Mouse (Mus musculus): ENCODE data around the gene Tubgcp5. TPM values are rescaled to one million over a fixed set of nuclear protein-coding genes. Genes with fewer than 3 reads are reported as not detected.

Tubgcp5 gene
- total and polyA plus RNA-seq, 3 experiments: 13.7 to 14.9 TPM; not detected in 1

DNA sequence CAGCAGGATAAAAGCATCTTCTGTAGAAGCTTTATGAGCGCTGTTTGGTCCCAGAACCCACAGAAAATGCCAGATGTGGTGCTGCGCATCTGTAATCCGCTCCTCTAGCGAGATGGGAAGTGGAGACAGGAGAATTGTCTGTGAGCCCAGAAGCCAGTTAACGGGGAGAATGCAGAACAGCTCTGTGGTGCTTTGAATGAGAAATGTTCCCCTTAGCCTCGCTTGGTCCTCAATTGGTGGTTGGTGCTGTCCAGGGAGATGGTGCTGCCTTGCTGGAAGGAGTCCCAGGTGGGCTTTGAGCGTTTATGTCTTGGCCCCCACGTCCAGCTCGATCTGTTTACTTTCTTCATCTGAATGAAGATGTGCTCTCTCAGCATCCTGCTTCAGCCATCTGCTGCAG lies 86.9 kb downstream of the Tubgcp5 start:
- Histone ChIP-seq H3K36me3 (ENCODE audit: control insufficient read depth in 1 of 2, insufficient read depth in 2 of 2, low read length in 2 of 2) (no peaks in the 10 kb centered on the region; a peak in 2 of 4 replicates), H3K27me3 (ENCODE audit: control insufficient read depth in 1 of 2, insufficient read depth in 2 of 2, low read length in 2 of 2) (no peaks in the 10 kb centered on the region), H3K27ac (ENCODE audit: control insufficient read depth, low read depth, low read length) (no peak overlapping the region), H3K9me3 (replicated peaks; ENCODE audit: insufficient read depth, low read length) (no peaks in the 10 kb centered on the region), H3K79me2 (ENCODE audit: control insufficient read depth, insufficient read depth, low read length, poor library complexity) (no peaks in the 10 kb centered on the region), H3K9ac (ENCODE audit: control insufficient read depth, low read depth, low read length, poor library complexity, severe bottlenecking) (no peak overlapping the region), H3K4me3 (ENCODE audit: control insufficient read depth in 1 of 2, insufficient read depth in 1 of 2, low read depth in 2 of 2, low read length in 2 of 2) (no peak overlapping the region), H3K4me1 (ENCODE audit: control insufficient read depth in 1 of 2, insufficient read depth in 2 of 2, low read length in 2 of 2) (no peaks in the 10 kb centered on the region)
- TF ChIP-seq E2F4 (IDR thresholded peaks at IDR 0.05; ENCODE audit: borderline replicate concordance, low read depth, low read length) (no peak), ELF1 (IDR thresholded peaks at IDR 0.05; ENCODE audit: low read depth, low read length) (no peak), HCFC1 (IDR thresholded peaks at IDR 0.05; ENCODE audit: low read depth, low read length) (no peak), ETS1 (IDR thresholded peaks at IDR 0.05; ENCODE audit: low read depth, low read length) (no peak), CHD2 (IDR thresholded peaks at IDR 0.05; ENCODE audit: low read length) (no peak), ZMIZ1 (IDR thresholded peaks at IDR 0.05; ENCODE audit: low read depth, low read length) (no peak), ZNF384 (IDR thresholded peaks at IDR 0.05; ENCODE audit: low read depth, low read length) (no peak), TCF12 (IDR thresholded peaks at IDR 0.05; ENCODE audit: low read depth, low read length) (no peak), BHLHE40 (IDR thresholded peaks at IDR 0.05; ENCODE audit: borderline replicate concordance, low read depth, low read length) (no peak), ZKSCAN1 (IDR thresholded peaks at IDR 0.05; ENCODE audit: low read depth, low read length) (no peak), CHD1 (IDR thresholded peaks at IDR 0.05; ENCODE audit: low read depth, low read length) (no peak), MAZ (IDR thresholded peaks at IDR 0.05; ENCODE audit: low read depth, low read length) (no peak), EP300 (IDR thresholded peaks at IDR 0.05; ENCODE audit: low read depth in 1 of 2, low read length in 2 of 2) (no peak)
- DNase-seq (ENCODE audit: low read depth, low spot score): no peak

Other genes starting within 250 kb of the Tubgcp5 start
- not detected in 2 replicates for gene Siglech, start 26.0 kb upstream of the Tubgcp5 start, total RNA-seq (2012; rRNA removed)
- gene Siglech, start 26.0 kb upstream of the Tubgcp5 start, polyA plus RNA-seq (2012; ENCODE audit: insufficient read depth in 1 of 2, insufficient read length in 2 of 2, low read depth in 1 of 2, low replicate concordance in 2 of 2, missing spikeins in 1 of 2): not detected
- 18.3 and 20.6 TPM in 2 replicates for gene Cyfip1, start 47.6 kb downstream of the Tubgcp5 start, total RNA-seq (2012; rRNA removed)
- 100 to 1,000 TPM in 1 of 2 experiments, 10 to 100 TPM in 1; 27.6 to 124 TPM for gene Cyfip1, start 47.6 kb downstream of the Tubgcp5 start, polyA plus RNA-seq (2012; ENCODE audit: insufficient read depth in 1 of 2, insufficient read length in 2 of 2, low read depth in 1 of 2, low replicate concordance in 2 of 2, missing spikeins in 1 of 2)
- 25.7 and 28.6 TPM in 2 replicates for gene Nipa2, start 168.3 kb downstream of the Tubgcp5 start, total RNA-seq (2012; rRNA removed)
- 10 to 100 TPM in 1 of 2 experiments, not detected in 1; 26.3 TPM for gene Nipa2, start 168.3 kb downstream of the Tubgcp5 start, polyA plus RNA-seq (2012; ENCODE audit: insufficient read depth in 1 of 2, insufficient read length in 2 of 2, low read depth in 1 of 2, low replicate concordance in 2 of 2, missing spikeins in 1 of 2)
- 10.4 and 14.8 TPM in 2 replicates for gene Nipa1, start 225.8 kb downstream of the Tubgcp5 start, total RNA-seq (2012; rRNA removed)
- gene Nipa1, start 225.8 kb downstream of the Tubgcp5 start, polyA plus RNA-seq (2012; ENCODE audit: insufficient read depth in 1 of 2, insufficient read length in 2 of 2, low read depth in 1 of 2, low replicate concordance in 2 of 2, missing spikeins in 1 of 2): 10 to 100 TPM in 1 of 2 experiments, not detected in 1; 13.0 TPM